Mouse (Mus musculus): ENCODE results near the gene Prkar2b.

Gene Prkar2b

DNA sequence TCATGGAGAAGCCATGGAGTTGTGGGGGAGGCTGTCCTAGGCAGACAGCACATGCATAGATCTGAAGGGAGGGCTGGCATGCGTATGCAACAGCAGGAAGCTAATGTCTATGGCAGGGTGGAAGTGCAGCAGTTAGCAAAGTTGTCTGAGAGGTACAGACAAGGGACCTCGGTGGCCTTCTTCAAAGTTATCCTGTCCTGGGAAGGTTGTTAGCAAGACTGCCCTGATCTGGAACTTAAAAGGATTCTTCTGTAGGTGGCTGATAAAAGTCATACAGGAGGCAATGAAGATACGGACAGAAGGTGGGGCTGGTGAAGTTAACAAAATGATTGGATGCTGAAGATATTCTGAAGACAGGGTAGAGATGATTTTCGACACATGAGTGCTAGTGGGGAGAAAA lies 94.7 kb downstream of the Prkar2b start:
- no peak for DNase-seq (ENCODE audit: low read depth)

DNA sequence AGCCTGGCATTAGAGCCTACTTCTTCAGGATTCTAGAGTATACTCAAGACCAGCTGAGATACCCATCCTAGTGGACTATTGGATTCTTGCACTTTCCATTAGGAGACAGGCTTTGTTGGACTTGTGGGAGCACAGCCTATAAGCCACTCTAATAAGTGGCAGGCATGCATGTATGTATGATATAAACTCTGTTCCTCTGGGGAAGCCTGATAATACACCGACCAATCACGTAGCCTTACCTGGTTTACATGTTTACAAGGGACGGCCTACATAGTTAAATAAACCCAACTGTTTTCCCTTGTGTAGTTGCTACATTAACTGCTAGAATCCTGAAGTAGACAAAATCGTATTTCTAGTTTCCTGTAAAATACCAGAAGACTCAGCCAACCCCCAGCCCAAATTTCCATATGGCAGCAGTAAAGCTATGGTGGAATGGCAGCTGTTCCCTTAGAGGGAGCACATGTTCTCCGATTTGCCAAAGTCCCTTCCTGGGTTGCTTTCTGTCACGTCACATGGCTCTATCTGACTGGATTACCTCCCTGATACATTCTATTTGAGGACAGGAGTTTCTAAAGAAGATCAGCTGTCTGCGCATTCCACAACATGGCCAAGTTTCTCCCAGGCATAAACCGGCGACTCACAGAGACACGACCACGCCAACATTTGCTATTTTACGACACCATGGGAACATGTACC lies 95.4 kb downstream of the Prkar2b start:
- no peak for DNase-seq (ENCODE audit: low read depth)

DNA sequence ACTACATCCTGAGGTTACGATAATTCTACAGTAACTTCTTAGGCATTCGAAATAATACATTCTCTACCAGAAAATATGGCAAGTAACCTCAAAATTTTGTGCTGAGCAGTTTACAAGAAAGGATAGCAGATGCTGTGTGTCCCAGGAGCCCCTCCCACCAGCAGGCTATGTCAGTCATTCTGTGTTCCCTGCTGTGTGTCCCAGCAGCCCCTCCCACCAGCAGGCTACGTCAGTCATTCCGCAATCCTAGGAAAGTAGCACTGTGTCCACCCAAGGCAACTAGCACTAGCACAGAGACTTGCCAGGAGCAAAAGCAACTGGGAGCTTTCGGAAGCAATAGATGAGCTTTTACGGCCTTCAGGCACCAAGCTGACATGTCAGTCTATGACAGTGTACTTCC lies 97.0 kb downstream of the Prkar2b start:
- no peak for DNase-seq (ENCODE audit: low read depth)

DNA sequence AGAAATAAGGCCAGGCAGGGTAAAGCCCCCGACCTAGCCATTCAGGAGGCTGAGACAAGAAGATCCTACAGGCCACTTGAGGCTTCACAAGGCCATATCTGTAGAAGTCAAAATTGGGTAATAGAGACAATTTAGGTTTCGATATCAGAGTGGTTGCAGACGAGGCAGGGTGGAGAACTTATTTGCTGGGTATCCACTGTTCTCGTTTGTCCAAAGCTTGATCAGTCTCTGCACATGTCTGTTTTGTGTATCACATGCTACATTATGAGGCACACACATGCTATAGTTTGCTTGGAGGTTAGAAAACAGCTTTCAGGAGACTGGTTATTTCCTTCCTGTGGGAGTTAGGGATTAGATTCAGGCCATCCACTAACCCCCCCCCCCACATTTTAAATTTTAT lies 105.3 kb downstream of the Prkar2b start:
- DNase-seq (ENCODE audit: low read depth), result no peak

DNA sequence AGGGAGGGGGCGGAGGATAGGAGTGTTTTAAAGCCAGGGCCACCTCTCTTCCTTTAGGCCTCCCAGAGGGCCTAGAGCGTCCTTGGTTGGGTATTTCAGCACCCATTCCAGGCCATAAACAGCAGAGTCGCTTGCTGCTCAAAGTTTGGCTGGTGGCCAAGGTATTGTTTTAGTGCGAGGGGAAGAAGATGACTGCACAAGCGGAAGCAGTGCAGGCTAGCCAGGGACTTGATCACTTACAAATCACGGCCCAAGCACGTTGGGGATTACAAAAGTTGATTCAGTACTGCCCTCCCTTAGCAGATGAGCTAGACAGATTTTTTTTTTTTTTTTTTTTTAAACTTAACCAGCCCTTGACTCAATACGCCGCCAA lies 110.5 kb downstream of the Prkar2b start:
- DNase-seq (ENCODE audit: low read depth), result no peak

DNA sequence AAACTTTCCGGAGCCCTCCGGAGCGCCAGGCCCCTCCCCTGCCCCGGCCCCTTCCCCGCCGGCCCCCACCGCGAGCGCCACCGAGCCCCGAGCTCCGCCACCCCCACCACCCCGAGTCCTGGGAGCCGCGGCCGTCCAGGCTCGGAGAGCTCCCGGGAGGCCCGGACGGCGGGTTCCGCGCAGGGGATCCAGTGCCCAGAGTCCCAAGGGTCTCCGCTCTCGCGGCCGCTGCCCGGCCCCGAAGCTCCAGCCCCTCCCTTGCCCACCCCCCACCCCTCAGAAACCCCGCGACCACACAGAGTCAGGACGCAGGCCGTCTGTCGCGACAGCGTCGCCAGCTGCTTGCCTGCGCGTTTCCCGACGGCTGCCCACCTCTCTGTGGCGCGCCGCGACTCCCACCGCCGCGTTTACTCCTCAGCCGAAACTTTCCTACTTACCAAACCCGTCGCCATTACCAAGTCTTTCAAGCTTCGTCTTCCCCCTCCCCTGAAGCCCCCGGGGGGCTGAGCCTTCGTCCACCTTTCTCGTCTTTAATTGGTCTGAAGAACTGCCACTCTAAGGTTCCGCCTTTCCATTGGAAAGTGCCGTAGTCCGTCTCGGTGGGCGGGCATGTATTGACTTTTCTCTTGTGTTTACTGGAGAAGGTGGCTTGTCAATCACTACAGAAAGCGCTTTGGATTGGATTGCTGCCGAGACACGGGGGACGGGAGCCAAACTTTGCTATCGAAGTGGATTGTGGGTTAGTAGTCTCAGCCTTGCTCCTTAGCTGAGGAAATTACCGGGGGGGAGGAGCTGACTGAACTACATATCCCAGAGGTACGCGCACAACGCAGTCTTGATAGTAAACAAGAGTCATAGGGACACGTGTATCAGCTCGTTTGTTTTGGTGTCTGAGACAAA lies 111.1 kb downstream of the Prkar2b start, which contains the start of gene Hbp1:
Gene Hbp1 (minus strand): TSS at position 777 of the 900 bp plus-strand sequence.
- DNase-seq (ENCODE audit: low read depth), result peak; percentile 99

DNA sequence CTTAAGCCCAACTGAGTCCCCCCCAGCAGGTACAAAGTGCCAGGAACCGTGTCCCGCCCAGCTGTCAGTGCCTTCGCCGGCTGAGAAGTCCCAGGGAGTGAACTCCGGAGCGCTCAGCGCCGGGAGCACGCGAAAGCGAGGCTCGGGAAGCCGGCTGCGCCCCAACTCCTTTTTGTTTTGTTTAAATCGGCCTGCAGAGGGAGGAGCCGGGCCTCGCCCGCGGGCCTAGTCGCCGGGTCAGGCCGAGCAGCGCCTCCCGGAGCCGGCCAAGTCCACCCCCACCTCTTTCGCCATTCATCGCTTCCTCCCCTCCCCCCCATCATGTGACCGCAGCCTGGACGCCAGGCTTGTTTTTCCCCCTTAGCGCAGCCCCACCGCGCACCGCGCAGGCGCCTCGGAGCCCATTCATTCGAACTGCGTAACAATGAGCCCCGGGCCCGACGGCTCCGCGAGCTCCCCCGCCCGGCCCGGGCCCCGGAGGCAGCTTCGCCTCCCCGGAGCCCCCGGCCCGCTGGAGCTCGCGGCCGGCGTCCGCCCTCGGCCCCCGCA lies 111.8 kb downstream of the Prkar2b start:
- peak; percentile 84 for DNase-seq (ENCODE audit: low read depth)

DNA sequence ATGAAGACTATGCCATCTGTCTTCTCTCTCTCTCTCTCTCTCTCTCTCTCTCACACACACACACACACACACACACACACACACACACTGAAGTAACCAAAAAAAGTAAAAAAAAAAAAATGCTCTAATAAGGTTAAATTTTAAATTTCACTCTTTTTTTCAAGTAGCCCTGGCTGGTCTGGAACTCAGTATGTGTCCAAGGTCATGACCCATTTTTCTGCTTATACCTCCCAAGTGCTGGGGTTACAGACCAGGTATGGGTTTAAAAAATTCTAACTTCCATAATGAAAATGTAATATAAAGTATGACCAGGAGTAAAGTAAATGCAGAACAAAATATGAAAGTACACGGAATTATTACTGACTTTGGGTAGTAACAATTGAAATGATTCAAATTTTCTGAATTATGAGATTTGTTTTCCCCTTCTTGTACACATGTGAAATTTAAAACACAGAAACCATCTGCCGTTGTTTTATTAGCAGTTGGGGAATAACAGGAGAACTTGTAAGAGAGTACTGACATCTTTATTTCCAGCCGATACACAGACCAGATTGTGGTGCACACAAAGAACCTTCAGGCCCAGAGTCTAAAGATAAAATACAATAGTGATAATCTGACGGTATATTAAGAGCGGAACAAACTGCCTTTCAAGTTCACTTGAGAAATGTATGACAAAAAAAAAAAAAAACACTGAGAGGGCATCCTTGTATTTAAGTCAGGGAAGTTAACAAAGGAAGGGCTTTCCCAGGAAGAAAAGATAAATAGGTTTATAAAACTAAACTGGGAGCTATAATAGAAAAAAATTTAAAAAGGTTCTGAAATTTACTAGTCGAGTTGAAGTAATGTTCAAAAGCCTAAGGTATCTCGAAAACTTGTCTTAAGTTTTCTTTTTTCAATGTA lies 112.7 kb downstream of the Prkar2b start:
- no peak for DNase-seq (ENCODE audit: low read depth)

DNA sequence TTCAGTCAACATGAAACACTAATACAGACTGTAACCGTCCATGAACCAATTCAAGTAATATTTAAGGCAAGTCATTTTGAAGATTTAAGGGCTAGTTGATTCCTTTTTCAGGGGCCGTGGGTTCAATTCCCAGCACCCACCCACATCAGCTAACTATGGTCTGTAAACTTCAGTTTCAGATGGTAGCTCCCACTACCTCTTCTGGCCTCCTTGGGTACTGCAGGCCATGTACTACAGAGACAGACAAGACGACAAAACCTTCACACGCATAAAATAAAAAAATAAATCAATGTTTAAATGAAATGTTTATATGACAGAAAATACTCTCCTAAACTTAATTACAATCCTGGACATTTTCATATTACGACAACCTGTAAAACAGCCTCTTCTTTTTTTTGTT lies 113.6 kb downstream of the Prkar2b start:
- peak; percentile 47 for DNase-seq (ENCODE audit: low read depth)

DNA sequence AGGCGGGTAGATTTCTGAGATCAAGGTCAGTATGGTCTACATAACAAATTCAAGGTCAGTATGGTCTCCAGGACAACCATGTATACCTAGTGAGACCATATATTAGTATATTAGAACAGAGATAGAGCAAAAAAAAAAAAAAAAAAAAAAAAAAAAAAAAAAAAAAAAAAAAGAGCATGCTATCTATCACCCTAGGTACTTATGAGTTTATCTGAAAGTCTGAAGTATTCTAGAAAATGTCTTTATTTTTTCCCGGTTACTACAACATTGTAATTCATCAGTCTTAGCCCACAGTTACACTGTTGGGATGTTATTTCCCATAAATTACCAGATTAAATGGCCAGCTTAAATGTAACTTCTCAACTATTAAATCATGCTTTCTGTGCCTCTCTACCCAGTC lies 116.7 kb downstream of the Prkar2b start:
- DNase-seq (ENCODE audit: low read depth), result no peak

DNA sequence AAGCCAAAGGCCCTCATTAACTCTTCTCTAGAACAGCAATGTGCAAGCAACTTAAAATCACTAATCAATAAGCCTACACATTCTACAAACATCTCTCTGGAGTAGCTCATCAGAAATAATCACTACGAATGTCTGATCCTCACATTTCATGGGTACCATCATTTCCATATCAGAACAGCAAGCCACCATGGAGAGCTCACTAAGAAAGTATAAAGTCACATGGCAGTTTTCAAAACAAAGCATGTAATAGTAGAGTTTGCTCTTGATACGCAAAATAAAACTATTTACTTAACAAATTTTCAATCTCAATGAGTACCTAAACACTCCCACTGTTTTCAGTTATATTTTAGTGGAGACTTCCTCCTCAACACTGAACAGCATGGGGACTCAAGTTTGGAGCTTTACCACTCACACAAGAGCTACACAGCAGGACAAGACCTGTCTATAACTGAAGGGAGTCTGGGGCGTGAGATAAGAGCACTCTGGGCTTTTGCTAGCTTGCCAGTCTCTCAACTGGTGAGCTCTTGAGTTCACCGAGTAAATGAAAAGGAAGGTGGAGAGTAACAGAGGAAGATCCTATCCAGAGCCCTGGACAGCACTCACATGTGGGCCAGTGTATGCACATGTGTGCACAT lies 118.0 kb downstream of the Prkar2b start:
- DNase-seq (ENCODE audit: low read depth), result no peak

DNA sequence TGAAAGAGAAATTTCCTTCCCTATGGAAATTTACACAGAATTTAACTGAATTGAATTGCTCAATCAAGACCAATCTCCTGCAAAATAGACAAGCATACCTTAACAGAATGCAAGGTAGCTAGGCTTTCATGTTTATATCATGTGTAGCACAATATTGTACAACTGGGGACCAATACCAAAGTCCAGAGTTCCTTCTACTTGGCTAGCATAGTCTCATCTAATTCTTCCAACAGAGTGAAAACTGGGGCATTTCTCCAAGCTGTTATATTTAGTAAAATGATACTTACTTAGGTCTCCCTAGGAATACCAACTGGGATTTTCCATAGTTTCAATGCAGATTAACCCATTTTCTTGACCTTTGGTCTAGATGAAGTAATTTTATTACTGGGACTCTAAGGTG lies 122.1 kb downstream of the Prkar2b start:
- no peak for DNase-seq (ENCODE audit: low read depth)

DNA sequence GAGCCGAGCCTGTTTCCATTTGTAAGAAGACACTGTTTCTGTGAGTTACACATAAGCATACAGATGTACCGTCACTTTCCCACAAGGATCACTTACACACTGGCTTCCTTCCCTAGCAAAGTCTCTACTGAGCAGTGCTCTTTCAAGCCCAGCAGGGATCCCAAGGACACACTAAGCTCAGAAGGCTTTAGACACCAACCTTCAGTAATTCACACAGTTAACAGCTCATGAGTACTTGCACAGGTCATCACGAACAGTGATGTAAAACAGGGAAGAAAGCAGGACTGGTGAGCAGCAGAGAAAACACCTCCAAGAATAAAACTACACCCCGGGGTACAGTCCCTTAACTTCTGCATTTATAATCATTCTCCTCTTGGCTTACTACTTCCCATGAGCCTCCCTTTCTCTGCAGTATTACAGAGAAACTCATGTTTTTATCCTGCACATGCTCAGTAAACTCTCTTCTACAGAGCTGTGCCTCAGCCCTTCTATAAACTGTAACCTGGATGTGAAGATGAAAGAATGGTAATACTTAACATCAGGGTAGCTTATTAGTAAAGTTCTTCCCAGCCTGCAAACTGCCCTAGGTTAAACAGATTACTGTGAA lies 122.6 kb downstream of the Prkar2b start:
- DNase-seq (ENCODE audit: low read depth), result no peak

DNA sequence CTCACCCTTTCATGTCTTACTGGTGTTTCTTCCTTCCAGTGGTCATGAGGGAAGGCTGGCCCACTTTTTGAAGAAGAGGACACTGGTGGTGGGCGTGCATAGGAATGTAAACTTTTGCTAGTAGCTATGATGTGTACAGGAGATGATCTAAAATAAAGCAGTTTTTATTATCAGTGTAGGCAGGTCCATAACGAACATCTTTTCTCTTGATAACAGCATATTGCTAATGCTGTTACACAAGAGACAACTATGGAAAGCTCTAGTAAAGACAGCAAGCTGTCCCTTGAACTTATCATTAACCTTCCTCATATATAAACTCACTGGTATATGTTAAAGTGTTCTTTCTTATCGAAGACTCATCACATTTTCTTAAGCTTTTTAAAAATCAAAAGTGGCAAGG lies 123.5 kb downstream of the Prkar2b start:
- DNase-seq (ENCODE audit: low read depth), result no peak

DNA sequence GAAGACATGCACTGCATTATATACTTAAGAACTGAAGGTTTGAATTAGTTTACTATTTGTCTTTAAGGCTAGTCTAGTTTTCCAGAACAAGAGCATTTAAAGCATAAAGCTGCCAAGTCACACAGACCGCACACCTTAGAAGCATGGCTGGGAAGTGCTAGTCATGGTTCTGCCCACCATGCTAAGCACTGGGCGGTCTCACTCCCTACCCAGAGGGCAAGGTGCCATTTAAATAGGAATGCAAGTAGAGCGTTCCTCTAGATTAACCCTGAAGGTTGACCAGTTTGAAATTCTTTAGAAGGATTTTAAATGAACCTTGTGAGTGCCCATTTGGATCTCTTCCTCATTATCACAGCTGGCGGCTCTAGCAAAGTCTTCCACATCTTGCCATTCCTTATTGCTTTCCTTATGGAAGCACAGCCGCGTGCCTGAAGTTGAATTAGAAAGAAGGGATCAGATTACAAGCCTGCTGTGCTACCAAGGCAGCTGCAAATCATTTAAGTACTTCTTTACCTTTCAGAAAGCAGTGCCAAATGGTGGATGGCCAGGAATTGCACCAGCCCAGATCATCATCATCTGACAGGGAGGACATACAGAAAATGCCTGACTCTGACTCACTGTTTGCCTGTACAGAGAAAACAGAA lies 124.3 kb downstream of the Prkar2b start:
- no peak for DNase-seq (ENCODE audit: low read depth)

DNA sequence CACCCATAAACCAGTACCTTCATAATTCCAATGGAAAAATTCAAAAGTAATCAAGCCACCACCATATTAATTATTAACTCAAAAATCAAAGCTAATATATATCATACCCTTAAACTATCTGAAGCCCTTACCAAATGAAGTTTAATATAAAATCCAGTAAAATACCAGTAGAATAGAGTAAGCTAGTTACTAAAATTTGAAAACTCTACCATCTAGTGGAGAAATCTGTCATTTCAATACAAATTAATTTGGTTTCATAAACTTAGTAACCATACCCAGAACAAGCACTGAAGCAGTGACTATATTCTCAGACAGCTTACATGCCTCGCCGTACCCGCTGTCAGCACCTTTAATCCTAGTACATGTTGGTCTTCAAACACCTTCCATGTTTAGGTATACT lies 129.3 kb downstream of the Prkar2b start:
- DNase-seq (ENCODE audit: low read depth), result no peak

DNA sequence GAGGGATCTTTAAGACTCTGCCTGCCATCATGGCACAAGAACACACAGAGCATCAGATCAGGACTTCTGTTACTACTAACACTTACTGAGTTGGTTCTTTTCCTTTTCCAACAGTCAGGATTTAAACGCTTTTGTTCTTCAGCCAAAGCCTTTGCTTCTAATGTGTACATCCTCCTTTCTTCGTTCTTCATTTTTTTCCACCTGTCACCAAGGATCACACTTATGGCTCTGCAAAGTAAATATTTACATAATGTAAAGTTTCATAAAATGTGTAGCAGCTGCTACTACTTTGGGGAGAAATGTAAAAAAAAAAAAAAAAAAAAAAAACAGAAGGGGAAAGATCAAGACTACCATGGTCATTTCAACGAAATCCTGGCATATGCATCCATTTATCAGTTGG lies 132.6 kb downstream of the Prkar2b start:
- no peak for DNase-seq (ENCODE audit: low read depth)

DNA sequence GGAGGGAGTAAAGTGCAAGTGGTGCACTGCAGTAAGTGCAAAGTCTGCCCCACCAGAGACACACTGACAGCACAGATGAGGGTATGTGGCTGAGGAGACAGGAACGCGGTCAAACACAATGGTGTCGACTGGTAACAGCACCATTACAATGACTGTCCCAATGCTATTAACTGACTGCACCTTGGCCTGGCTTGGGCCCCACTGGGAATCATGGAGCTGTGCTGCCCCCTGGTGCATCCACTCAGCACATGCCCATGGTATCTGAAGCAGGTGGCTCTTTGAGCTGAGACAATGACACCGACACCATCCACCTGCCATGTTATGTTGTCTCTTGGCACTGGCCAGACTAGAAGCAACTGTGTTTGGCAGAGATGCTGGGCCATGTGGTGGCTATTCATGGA lies 134.4 kb downstream of the Prkar2b start:
- no peak for DNase-seq (ENCODE audit: low read depth)

DNA sequence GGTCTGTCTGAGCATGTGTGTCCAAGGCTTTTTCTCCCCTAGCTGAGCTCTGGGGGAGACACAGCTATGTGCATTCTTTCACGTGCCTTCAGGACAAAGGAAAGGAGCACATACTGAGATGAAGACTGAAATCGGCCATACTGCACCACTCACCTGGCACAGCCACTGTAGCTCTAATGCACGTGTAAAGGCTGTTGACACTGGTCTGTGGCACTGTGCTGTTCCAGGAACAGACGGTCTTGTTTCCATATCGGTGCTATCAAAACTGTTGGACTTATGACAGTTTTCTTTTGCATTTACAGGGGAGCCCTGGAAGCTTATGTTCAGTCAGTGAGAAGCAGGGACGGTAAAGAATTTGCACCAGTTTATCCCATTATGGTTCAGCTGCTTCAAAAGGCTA lies 135.8 kb downstream of the Prkar2b start:
- DNase-seq (ENCODE audit: low read depth), result no peak

DNA sequence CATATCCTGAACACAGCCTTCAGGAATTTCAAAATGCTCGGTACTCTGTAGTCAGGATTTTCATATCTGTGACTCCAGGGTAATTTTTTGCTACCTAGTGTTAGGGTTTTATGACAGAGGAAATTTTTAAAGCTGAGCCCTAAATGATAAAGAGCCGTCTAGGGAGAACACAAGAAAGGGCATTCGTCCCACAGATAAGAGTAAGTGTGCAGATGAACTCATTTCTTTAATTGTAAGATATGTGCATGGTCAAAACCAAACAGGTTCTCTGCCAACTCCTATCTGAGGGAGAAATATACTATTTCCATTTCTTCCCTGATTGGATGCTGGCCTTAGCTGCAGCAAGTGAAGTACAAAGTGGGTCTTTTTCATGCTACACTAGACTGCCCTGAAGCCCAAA lies 137.0 kb downstream of the Prkar2b start:
- no peak for DNase-seq (ENCODE audit: low read depth)

Measured in c-Kit-positive CD71-negative TER-119-negative erythroid progenitor cells, embryonic 14.5 days (primary cell).